Mouse (Mus musculus): Measurements from ENCODE around the gene Lmntd1. TPM values are rescaled to one million over a fixed set of nuclear protein-coding genes. Genes with fewer than 3 reads are reported as not detected.

Gene Lmntd1
- polyA plus RNA-seq, 1 experiment from 2014 or later, result not detected

DNA sequence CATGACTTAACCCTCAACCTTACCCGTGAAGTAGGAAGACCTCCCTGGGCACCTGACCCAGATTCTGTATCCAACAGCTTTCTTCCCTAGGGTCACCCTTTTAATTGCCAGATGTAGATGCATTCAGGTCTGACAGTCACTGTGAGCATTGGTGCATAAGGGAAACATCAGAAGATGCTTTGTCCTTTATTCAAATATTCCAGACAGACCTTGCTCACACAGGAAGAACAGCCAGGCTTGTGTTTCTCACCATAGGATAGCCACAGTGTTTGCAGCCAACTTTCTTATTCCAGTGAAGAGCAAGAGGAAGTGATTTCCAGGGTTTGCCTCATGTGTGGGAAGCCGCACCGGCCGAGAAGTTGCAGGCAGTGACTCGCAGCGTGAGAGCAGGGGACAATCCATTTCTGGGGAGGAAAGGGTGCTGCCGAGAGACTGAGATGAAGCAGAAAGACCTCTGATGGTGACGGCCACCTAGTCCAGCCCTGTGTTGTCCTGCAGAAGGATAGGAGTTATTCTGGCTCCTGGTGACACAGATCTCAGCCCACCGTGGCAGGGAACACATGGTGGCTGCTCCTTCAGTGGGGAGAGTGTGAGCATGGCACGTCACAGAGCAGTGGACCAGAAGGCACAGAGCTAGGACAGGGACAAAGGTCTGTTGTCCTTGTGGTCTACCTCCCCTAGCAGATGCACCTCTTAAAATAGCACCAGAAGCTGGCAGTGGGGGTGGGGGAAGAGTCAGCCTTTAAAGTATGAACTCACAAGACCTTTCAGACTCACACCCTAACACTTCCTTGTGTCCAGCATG is 32.6 kb downstream of the Lmntd1 start:
- 0 out of 2 replicates have a peak, but pooled peaks cover 2% of the 10 kb centered on the region for H3K4me1 ChIP-seq (replicated peaks)
- no peak for ATAC-seq (ENCODE audit: insufficient read depth)
- WGBS (ENCODE audit: insufficient replicate concordance), result 44% methylated on average over 10 of the region's 10 CpGs
- no peaks in the 10 kb centered on the region for H3K27me3 ChIP-seq
- no peak overlapping the region for H3K4me3 ChIP-seq (replicated peaks)
- H3K9ac ChIP-seq, result no peak overlapping the region
- no peak overlapping the region for H3K27ac ChIP-seq (replicated peaks)
- H3K4me2 ChIP-seq, result no peak overlapping the region
- H3K9me3 ChIP-seq (replicated peaks), result no peaks in the 10 kb centered on the region
- no peaks in the 10 kb centered on the region for H3K36me3 ChIP-seq (replicated peaks)

DNA sequence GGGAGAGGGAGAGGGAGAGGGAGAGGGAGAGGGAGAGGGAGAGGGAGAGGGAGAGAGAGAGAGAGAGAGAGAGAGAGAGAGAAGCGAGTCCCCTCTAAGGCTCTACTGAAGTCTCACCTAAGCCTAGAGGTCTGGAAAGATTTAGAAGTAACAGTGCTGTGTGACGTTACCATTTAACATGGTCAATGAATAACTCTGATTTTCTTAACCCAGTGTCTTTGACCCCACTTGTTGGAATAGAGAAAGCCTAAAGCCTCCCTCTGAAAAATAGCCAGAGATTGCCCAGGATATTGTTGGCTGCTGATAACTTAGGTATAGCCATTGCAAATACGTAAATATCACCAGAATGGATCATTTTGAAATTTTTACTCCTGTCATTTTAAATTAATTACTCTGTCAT is 34.4 kb downstream of the Lmntd1 start:
- Histone ChIP-seq H3K27ac (replicated peaks) (no peak overlapping the region), H3K4me3 (replicated peaks) (no peak overlapping the region), H3K27me3 (no peaks in the 10 kb centered on the region), H3K9me3 (replicated peaks) (no peaks in the 10 kb centered on the region), H3K9ac (no peak overlapping the region), H3K4me2 (no peak overlapping the region), H3K4me1 (replicated peaks) (0 out of 2 replicates have a peak, but pooled peaks cover 2% of the 10 kb centered on the region), H3K36me3 (replicated peaks) (no peaks in the 10 kb centered on the region)
- no peak for ATAC-seq (ENCODE audit: insufficient read depth)
- WGBS (ENCODE audit: insufficient replicate concordance), result 52% methylated on average over 3 of the region's 3 CpGs

DNA sequence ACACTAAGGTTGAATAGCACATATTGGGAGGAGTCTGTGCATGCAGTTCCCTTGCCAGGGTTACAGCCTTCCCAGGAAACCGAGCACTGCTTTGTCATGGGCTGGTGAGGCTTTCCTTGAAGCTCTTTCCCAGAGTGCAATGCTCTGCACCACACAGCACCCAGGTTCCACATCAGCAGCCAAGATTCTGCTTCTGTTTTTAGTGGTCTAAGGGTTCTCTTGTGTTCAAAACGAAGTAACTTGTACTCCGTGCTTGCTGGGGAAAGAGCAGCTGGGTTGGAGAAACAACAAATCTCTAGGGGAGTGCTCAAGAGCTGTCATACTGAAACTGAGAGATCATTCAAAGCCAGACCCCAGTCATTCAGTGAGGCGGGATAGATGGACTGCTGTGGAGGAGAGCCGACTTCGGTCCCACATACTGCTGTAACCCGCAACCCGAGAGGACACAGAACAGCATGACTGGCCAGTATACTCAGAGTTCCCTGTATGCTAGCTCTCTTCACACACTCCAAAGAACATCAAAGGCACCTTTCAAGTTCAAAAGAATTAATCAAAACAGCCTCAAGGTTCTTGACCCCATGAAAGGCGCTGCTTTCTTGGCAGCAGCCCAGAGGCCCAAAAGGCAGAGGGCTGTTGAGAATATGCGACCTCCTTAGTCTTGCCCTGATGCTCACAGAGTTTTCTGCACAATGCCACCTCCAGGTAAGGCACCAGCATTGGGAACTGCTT is 35.5 kb downstream of the Lmntd1 start:
- Histone ChIP-seq H3K4me1 (replicated peaks) (0 out of 2 replicates have a peak, but pooled peaks cover 2% of the 10 kb centered on the region), H3K4me3 (replicated peaks) (no peak overlapping the region), H3K9ac (no peak overlapping the region), H3K36me3 (replicated peaks) (no peaks in the 10 kb centered on the region), H3K4me2 (no peak overlapping the region), H3K27ac (replicated peaks) (no peak overlapping the region), H3K27me3 (no peaks in the 10 kb centered on the region), H3K9me3 (replicated peaks) (no peaks in the 10 kb centered on the region)
- 60% methylated on average over 10 of the region's 10 CpGs for WGBS (ENCODE audit: insufficient replicate concordance)
- no peak for ATAC-seq (ENCODE audit: insufficient read depth)

- H3K9me3 ChIP-seq (replicated peaks), result no peaks in the 10 kb centered on the region
- H3K27ac ChIP-seq (replicated peaks), result no peak overlapping the region
- H3K9ac ChIP-seq, result no peak overlapping the region
- ATAC-seq (ENCODE audit: insufficient read depth), result no peak
- 67% methylated on average over 4 of the region's 4 CpGs for WGBS (ENCODE audit: insufficient replicate concordance)
- H3K4me2 ChIP-seq, result no peak overlapping the region
- 0 out of 2 replicates have a peak, but pooled peaks cover 2% of the 10 kb centered on the region for H3K4me1 ChIP-seq (replicated peaks)
- no peaks in the 10 kb centered on the region for H3K36me3 ChIP-seq (replicated peaks)
- H3K4me3 ChIP-seq (replicated peaks), result no peak overlapping the region
- no peaks in the 10 kb centered on the region for H3K27me3 ChIP-seq
These were observed 37.4 kb downstream of the Lmntd1 start for GRCm38 (mm10) chr6:145576762-145577161.

GRCm38 (mm10) chr6:145573250-145574013 is 40.7 kb downstream of the Lmntd1 start:
- Histone ChIP-seq H3K9me3 (replicated peaks) (no peaks in the 10 kb centered on the region), H3K27me3 (no peaks in the 10 kb centered on the region), H3K4me3 (replicated peaks) (no peak overlapping the region), H3K36me3 (replicated peaks) (no peaks in the 10 kb centered on the region), H3K27ac (replicated peaks) (no peak overlapping the region), H3K4me1 (replicated peaks) (no peaks in the 10 kb centered on the region), H3K4me2 (no peak overlapping the region), H3K9ac (no peak overlapping the region)
- WGBS (ENCODE audit: insufficient replicate concordance), result 61% methylated on average over 6 of the region's 6 CpGs
- ATAC-seq (ENCODE audit: insufficient read depth), result no peak

DNA sequence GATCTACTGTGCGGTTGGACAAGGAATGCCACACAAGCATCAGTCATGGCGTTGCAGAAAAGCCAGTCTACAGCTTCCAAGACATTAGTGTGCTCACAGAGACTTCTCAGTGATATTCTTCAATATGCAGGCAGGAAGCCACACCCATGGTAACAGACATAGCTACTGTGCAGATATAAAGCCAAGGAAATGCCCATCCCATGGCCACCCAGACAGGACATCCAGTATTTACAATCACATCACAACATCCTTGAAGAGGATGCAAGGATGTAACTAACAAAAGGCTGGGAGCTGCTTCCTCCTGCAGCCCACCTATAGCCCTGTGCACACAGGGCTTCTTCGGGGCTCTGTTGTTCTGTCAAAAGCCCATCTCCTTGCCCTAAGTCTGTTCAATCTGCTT is 45.4 kb downstream of the Lmntd1 start:
- Histone ChIP-seq H3K9ac (no peak overlapping the region), H3K36me3 (replicated peaks) (no peaks in the 10 kb centered on the region), H3K4me2 (no peak overlapping the region), H3K9me3 (replicated peaks) (no peaks in the 10 kb centered on the region), H3K4me1 (replicated peaks) (no peaks in the 10 kb centered on the region), H3K27me3 (no peaks in the 10 kb centered on the region), H3K4me3 (replicated peaks) (no peak overlapping the region), H3K27ac (replicated peaks) (no peak overlapping the region)
- WGBS (ENCODE audit: insufficient replicate concordance), result 64% methylated on average over 3 of the region's 3 CpGs
- ATAC-seq (ENCODE audit: insufficient read depth), result no peak

DNA sequence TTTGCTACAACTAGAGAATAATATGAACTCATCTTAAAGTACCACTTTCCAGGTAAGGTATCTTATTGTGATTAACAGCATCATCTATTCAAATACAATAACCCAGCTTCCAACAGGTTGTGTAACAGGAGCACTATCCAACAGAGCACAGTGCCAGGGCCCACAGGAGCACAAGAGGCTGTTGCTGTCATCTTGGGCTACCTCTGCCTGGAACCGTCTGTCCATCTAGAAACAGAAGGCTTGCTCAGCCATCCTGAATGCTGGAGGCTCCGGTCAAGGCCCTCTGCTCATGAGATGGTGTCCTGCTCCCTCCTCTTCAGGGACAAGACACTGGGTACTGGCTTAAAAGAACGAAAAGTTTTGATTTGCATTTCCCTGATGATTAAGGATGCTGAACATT is 46.3 kb downstream of the Lmntd1 start:
- WGBS (ENCODE audit: insufficient replicate concordance), result 68% methylated on average over 3 of the region's 3 CpGs
- H3K27me3 ChIP-seq, result no peaks in the 10 kb centered on the region
- H3K4me2 ChIP-seq, result no peak overlapping the region
- H3K4me1 ChIP-seq (replicated peaks), result no peaks in the 10 kb centered on the region
- no peaks in the 10 kb centered on the region for H3K36me3 ChIP-seq (replicated peaks)
- H3K4me3 ChIP-seq (replicated peaks), result no peak overlapping the region
- no peak for ATAC-seq (ENCODE audit: insufficient read depth)
- no peak overlapping the region for H3K27ac ChIP-seq (replicated peaks)
- no peak overlapping the region for H3K9ac ChIP-seq
- H3K9me3 ChIP-seq (replicated peaks), result no peaks in the 10 kb centered on the region

DNA sequence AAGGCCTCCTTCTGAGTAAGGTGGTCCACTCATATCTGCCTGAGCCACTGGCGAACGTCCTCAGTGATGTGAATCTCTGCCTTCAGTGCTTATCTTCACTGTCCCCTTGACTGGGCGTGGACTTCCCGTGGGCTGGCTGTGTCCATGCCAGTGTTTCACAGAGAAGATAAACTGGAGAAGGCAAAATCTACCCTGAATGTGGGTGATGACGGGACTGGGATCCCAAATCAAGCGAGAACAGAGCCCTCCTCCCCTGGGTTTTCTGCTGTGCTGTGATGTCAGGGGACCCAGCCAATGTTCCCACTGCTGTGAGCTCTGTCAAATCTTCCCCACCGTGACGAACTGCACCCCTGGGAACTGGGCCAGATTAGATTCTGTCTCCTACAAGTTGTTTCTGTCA is 46.8 kb downstream of the Lmntd1 start:
- Histone ChIP-seq H3K4me2 (no peak overlapping the region), H3K36me3 (replicated peaks) (no peaks in the 10 kb centered on the region), H3K27ac (replicated peaks) (no peak overlapping the region), H3K27me3 (no peaks in the 10 kb centered on the region), H3K4me1 (replicated peaks) (no peaks in the 10 kb centered on the region), H3K9me3 (replicated peaks) (no peaks in the 10 kb centered on the region), H3K4me3 (replicated peaks) (no peak overlapping the region), H3K9ac (no peak overlapping the region)
- ATAC-seq (ENCODE audit: insufficient read depth), result no peak
- 23% methylated on average over 8 of the region's 8 CpGs for WGBS (ENCODE audit: insufficient replicate concordance)

DNA sequence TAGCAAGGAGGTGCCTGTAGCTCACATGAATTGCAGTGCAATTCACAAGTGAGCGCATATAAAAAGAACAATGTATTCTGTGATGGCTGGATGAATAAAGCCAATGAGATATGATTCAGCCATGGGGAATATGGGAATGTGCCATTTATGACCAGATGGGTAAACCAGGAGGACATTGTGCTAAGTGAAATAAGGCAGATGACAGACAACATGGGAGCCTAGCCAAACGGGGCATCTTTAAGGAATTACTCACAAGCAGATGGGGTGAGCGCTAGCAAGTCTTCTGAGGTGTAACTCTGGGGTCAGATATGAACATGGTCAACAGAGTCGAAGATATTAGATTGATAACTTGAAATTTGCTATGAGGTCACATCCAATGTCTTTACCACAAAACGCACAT is 48.5 kb downstream of the Lmntd1 start:
- H3K4me2 ChIP-seq, result no peak overlapping the region
- ATAC-seq (ENCODE audit: insufficient read depth), result no peak
- WGBS (ENCODE audit: insufficient replicate concordance), result 66% methylated on average over 5 of the region's 5 CpGs
- no peaks in the 10 kb centered on the region for H3K27me3 ChIP-seq
- no peak overlapping the region for H3K27ac ChIP-seq (replicated peaks)
- no peaks in the 10 kb centered on the region for H3K4me1 ChIP-seq (replicated peaks)
- no peaks in the 10 kb centered on the region for H3K9me3 ChIP-seq (replicated peaks)
- no peak overlapping the region for H3K9ac ChIP-seq
- no peak overlapping the region for H3K4me3 ChIP-seq (replicated peaks)
- H3K36me3 ChIP-seq (replicated peaks), result no peaks in the 10 kb centered on the region

GRCm38 (mm10) chr6:145564671-145565070 is 49.4 kb downstream of the Lmntd1 start:
- H3K4me1 ChIP-seq (replicated peaks), result no peaks in the 10 kb centered on the region
- H3K27ac ChIP-seq (replicated peaks), result no peak overlapping the region
- H3K4me2 ChIP-seq, result no peak overlapping the region
- no peaks in the 10 kb centered on the region for H3K27me3 ChIP-seq
- no peaks in the 10 kb centered on the region for H3K9me3 ChIP-seq (replicated peaks)
- 64% methylated on average over 4 of the region's 4 CpGs for WGBS (ENCODE audit: insufficient replicate concordance)
- no peaks in the 10 kb centered on the region for H3K36me3 ChIP-seq (replicated peaks)
- no peak overlapping the region for H3K4me3 ChIP-seq (replicated peaks)
- no peak for ATAC-seq (ENCODE audit: insufficient read depth)
- no peak overlapping the region for H3K9ac ChIP-seq
